Mouse (Mus musculus) adrenal gland (tissue): ENCODE results near the gene Esrrg.

ENCODE experiments used
- intact Hi-C: fragments of 180-260 bp; cut with DNase I; formaldehyde crosslinking; loops from one replicate; pipeline ENCODE4 v1.15.1; 2025

The Esrrg gene

GRCm38 (mm10) chr1:187648551-187648950 is 40.0 kb downstream of the Esrrg start:
- intact Hi-C loops: no loop called here

- intact Hi-C loops: no loop called here
These were observed 41.3 kb downstream of the Esrrg start for GRCm38 (mm10) chr1:187649871-187650270.

GRCm38 (mm10) chr1:187650786-187651687 is 42.4 kb downstream of the Esrrg start:
- intact Hi-C loops: no loop called here

- intact Hi-C loops: no loop called here
These were observed 43.2 kb downstream of the Esrrg start for GRCm38 (mm10) chr1:187651688-187652241.

GRCm38 (mm10) chr1:187652445-187652844 is 43.9 kb downstream of the Esrrg start:
- intact Hi-C loops: no loop called here

- intact Hi-C loops: no loop called here
These were observed 44.8 kb downstream of the Esrrg start for GRCm38 (mm10) chr1:187653390-187653789.

GRCm38 (mm10) chr1:187660963-187661362 is 52.4 kb downstream of the Esrrg start:
- intact Hi-C loops: no loop called here

- intact Hi-C loops: no loop called here
These were observed 53.6 kb downstream of the Esrrg start for GRCm38 (mm10) chr1:187662083-187662609.

- intact Hi-C loops: no loop called here
These were observed 54.8 kb downstream of the Esrrg start for GRCm38 (mm10) chr1:187663376-187663775.

GRCm38 (mm10) chr1:187664261-187664660 is 55.7 kb downstream of the Esrrg start:
- intact Hi-C loops: no loop called here

GRCm38 (mm10) chr1:187665901-187666600 is 57.5 kb downstream of the Esrrg start:
- intact Hi-C loops: no loop called here

- intact Hi-C loops: loop anchor here (10.0 kb wide), 1 partner anchor 225 kb away; no protein-coding TSS in a partner anchor
These were observed 61.2 kb downstream of the Esrrg start for GRCm38 (mm10) chr1:187669746-187670145.

GRCm38 (mm10) chr1:187672446-187672845 is 63.9 kb downstream of the Esrrg start:
- intact Hi-C loops: loop anchor here (10.0 kb wide), 1 partner anchor 228 kb away; no protein-coding TSS in a partner anchor

- intact Hi-C loops: loop anchor here (10.0 kb wide), 1 partner anchor 230 kb away; no protein-coding TSS in a partner anchor
These were observed 66.2 kb downstream of the Esrrg start for GRCm38 (mm10) chr1:187674771-187675186.

GRCm38 (mm10) chr1:187676626-187677025 is 68.0 kb downstream of the Esrrg start:
- intact Hi-C loops: loop anchor here (10.0 kb wide), 1 partner anchor 232 kb away; no protein-coding TSS in a partner anchor

GRCm38 (mm10) chr1:187679246-187679645 is 70.7 kb downstream of the Esrrg start:
- intact Hi-C loops: loop anchor here (10.0 kb wide), 1 partner anchor 234 kb away; no protein-coding TSS in a partner anchor

- intact Hi-C loops: no loop called here
These were observed 75.9 kb downstream of the Esrrg start for GRCm38 (mm10) chr1:187684519-187684918.

GRCm38 (mm10) chr1:187691846-187692525 is 83.4 kb downstream of the Esrrg start:
- intact Hi-C loops: no loop called here

- intact Hi-C loops: no loop called here
These were observed 86.3 kb downstream of the Esrrg start for GRCm38 (mm10) chr1:187694865-187695264.

- intact Hi-C loops: no loop called here
These were observed 89.6 kb downstream of the Esrrg start for GRCm38 (mm10) chr1:187698201-187698600.

GRCm38 (mm10) chr1:187700963-187701362 is 92.4 kb downstream of the Esrrg start:
- intact Hi-C loops: no loop called here
